Mouse (Mus musculus) liver, postnatal 0 days (tissue): Measurements from ENCODE around the gene Sgta. TPM values are rescaled to one million over a fixed set of nuclear protein-coding genes. Genes with fewer than 3 reads are reported as not detected.

ENCODE experiments used
- ATAC-seq: fragments of 200-750 bp; cut with Nextera tagmentation; 2 replicates; pipeline ENCODE4 v1.8.0; 2017; ENCODE audit warnings: mild to moderate bottlenecking, moderate library complexity
- DNase-seq: peaks from one replicate; pipeline ENCODE4 v3.0.0-alpha.2; 2016
- H3K27ac ChIP-seq: fragments of 300-500 bp; sonication (generic); 2 replicates; pipeline ENCODE4 v1.5.1; 2014; ENCODE audit warnings: antibody characterized with exemption, moderate library complexity, mild to moderate bottlenecking, low read depth
- H3K27me3 ChIP-seq: fragments of 300-500 bp; sonication (generic); 2 replicates; pipeline ENCODE4 v1.6.1; 2014; ENCODE audit warnings: low read length, control low read depth, mixed read lengths; ENCODE audit not compliant: insufficient read depth
- H3K36me3 ChIP-seq: fragments of 300-500 bp; sonication (generic); replicated peaks from 2 replicates; pipeline ENCODE4 v1.6.1; 2014; ENCODE audit warnings: mild to moderate bottlenecking, control low read depth, low read length, moderate library complexity, mixed read lengths; ENCODE audit not compliant: insufficient read depth
- H3K4me1 ChIP-seq: fragments of 300-500 bp; sonication (generic); 2 replicates; pipeline ENCODE4 v1.6.1; 2014; ENCODE audit warnings: antibody characterized with exemption, mild to moderate bottlenecking, control low read depth; ENCODE audit not compliant: insufficient read depth
- H3K4me2 ChIP-seq: fragments of 300-500 bp; sonication (generic); 2 replicates; pipeline ENCODE4 v1.6.1; 2014; ENCODE audit warnings: low read depth, mild to moderate bottlenecking, low read length, moderate library complexity, mixed read lengths
- H3K4me3 ChIP-seq: fragments of 300-500 bp; sonication (generic); 2 replicates; pipeline ENCODE4 v1.5.1; 2014; ENCODE audit warnings: low read depth, low read length
- H3K9ac ChIP-seq: fragments of 300-500 bp; sonication (generic); replicated peaks from 2 replicates; pipeline ENCODE4 v1.6.1; 2014; ENCODE audit warnings: mild to moderate bottlenecking, moderate library complexity
- H3K9me3 ChIP-seq: fragments of 300-500 bp; sonication (generic); 2 replicates; pipeline ENCODE4 v1.6.1; 2016; ENCODE audit warnings: mild to moderate bottlenecking, control low read depth, low read length, mixed read lengths
- CTCF ChIP-seq: sonication (generic); IDR thresholded peaks from 2 replicates; pipeline ENCODE4 v1.5.1; 2016; ENCODE audit warnings: antibody characterized with exemption, low read depth
- EP300 ChIP-seq: IDR thresholded peaks from 2 replicates; pipeline ENCODE4 v1.6.1; 2016; ENCODE audit warnings: antibody characterized with exemption, low read depth, mild to moderate bottlenecking
- WGBS: fragments of 180-500 bp; shearing (Covaris S2); extraction: QIAGEN DNeasy Blood & Tissue Kit; methylation state at CpG from one replicate; pipeline ENCODE4 v1.1.7; 2014; ENCODE audit not compliant: insufficient replicate concordance; 5-methylcytosine and 5-hydroxymethylcytosine counted together
- polyA plus RNA-seq: library from polyadenylated mRNA; unstranded; fragments of >200 nt; fragmentation: Nextera tagmentation; extraction: Ambion mirVana; gene quantifications from 2 replicates; pipeline ENCODE4 v1.2.1, GENCODE M21; 2015

Sgta gene
- polyA plus RNA-seq, 1 experiment from 2014 or later: 50.2 TPM

DNA sequence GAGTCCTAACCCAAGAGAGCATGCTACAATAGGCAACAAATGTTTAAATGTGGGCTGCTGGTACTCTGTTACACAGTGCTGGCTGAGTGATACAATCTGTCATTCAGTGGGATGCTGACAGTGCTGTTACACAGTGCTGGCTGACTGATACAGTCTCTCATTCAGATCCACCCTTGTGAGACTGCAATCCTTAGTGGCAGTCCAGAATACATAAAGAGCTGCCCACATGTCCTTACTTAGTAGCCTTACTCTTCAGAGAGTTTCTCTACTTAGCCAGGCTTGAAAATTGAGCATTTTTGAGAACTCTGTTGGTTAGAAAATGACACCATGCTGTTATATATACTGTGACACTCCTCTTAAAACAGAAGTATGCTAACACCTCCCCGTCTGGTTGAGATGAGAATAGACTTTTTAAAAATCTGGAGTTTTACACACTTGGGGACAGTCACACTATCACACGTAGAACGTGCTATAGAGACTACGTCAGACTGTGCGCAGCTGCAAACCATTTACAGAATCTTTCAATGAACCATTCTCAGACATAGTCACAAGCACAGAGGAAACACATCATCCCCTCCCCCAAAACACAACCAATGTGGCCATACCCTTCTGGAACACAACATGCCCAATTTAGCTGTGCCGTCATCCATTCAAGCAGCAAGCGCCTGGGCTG, 53.8 kb downstream of the Sgta start:
- DNase-seq: no peak

DNA sequence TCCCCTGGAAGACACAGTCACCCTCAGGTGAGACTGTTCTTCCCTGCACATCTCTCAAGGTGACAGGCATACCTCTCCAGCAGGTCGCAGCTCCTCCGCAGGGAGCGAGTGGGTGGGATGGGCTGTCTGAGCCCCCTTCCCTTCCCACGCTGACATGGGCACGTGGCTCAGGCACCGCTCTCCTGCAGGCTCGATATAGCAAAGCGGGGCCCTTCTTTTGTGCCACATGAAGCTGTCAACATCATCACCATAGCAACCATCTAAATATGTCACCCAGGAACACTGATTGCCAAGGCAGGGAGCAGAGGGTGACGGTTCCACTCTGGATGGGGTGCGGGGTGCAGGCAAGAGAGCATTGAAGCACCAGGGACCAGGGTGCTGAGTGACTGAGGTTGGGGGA, 58.8 kb downstream of the Sgta start:
- Histone ChIP-seq H3K36me3 (no peaks in the 10 kb centered on the region), H3K27me3 (no peaks in the 10 kb centered on the region), H3K27ac (no peak overlapping the region), H3K4me3 (no peak overlapping the region), H3K4me1 (peaks cover 7% of the 10 kb centered on the region; the same call in 1 of the 2 replicates), H3K9me3 (no peaks in the 10 kb centered on the region), H3K9ac (no peak overlapping the region), H3K4me2 (no peak overlapping the region)
- WGBS: 64% methylated on average over 10 of the region's 10 CpGs
- ATAC-seq (no peak), DNase-seq (no peak)
- TF ChIP-seq EP300 (no peak), CTCF (no peak)

More for the DNA sequence above, 53.8 kb downstream of the Sgta start:
- no peak overlapping the region for H3K4me3 ChIP-seq
- TF ChIP-seq CTCF (no peak), EP300 (no peak)
- H3K4me1 ChIP-seq: no peaks in the 10 kb centered on the region
- H3K9ac ChIP-seq: no peak overlapping the region
- WGBS: 89% methylated on average over 7 of the region's 7 CpGs
- ATAC-seq: no peak
- H3K36me3 ChIP-seq: no peaks in the 10 kb centered on the region
- no peak overlapping the region for H3K27ac ChIP-seq
- H3K4me2 ChIP-seq: no peak overlapping the region
- no peaks in the 10 kb centered on the region for H3K9me3 ChIP-seq
- H3K27me3 ChIP-seq: no peaks in the 10 kb centered on the region

DNA sequence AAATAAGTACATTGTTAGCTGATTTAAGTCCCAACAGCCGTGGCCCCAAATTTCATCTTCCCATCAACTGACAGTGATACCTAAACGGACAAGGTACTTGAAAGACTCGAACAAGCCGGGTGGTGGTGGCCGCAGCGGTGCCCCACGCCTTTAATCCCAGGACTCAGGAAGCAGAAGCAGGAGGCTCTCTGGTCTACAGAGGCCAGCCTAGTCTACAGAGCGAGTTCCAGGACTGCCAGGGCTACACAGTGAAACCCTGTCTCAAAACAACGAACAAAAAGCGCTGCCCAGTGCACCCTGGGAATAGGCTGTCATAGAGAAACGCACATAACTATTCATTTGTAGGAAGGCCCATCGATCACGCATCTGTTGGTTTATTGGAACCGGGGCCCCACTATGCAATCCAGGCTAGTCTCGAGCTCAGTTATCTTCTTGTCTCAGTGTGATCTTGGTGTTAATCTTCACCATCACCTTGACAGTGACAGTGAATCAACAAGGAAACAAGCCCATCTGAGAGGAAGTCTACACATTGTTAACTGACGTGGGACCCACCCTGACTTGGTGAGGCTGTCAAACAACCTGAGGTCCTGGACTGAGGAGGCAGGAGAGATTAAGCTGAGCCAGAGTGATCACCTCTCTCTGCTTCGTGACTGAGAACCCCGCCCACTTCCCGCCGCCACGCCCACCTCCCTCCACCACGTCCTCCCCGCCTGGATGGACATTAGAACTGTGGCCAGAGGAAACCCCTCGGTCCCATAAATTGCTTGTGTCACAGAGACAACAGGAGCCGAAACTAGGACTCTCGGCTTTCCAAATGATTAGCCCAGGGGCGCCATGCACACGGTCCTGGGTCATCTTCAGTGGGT, 59.6 kb downstream of the Sgta start:
- ATAC-seq (no peak), DNase-seq (no peak)
- H3K9me3 ChIP-seq: no peaks in the 10 kb centered on the region
- no peaks in the 10 kb centered on the region for H3K36me3 ChIP-seq
- H3K4me2 ChIP-seq: no peak overlapping the region
- no peak overlapping the region for H3K4me3 ChIP-seq
- WGBS: 34% methylated on average over 28 of the region's 28 CpGs
- H3K27ac ChIP-seq: no peak overlapping the region
- TF ChIP-seq EP300 (no peak), CTCF (no peak)
- H3K27me3 ChIP-seq: no peaks in the 10 kb centered on the region
- H3K4me1 ChIP-seq: peaks cover 7% of the 10 kb centered on the region; the same call in 1 of the 2 replicates
- H3K9ac ChIP-seq: no peak overlapping the region

DNA sequence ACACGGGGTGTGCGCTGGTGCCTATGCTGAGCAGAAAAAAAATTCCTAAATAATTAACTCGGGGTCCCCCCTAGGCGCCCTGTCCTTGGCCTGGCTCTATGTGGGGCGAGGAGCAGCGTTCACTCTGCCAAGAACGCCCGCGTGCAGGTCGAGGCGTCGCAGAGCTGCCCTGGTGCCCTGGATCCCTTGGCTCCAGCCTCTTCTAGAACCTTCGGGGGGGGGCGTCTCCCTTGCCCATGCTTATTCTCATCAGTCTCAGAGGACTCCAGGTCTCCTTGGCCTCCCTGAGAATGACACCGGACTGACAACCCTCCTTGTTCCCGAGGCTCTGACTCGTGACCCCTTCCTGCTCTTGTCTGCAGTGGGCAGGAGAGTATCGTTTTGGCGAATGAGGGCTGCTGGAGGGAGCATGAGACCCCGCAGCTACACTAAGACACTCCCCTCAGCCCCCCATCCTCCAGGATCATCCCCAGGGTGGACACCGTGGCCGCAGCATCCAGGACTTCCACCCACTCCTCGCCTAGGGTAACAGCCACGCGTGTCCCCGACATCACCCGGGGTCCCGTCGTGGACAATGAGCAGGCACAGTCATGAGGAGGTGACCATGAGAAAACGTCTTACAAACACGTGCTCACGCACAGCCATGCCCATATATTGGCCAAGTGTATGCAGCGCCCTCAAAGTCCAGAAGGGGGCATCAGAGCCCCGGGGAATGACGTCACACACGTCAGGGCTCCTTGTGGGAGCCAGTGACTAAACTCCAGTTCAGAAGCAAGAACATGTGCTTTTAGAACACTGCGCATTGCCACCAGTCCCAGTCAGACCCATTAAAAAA, 60.4 kb downstream of the Sgta start:
- 28% methylated on average over 37 of the region's 37 CpGs for WGBS
- Histone ChIP-seq H3K4me2 (no peak overlapping the region), H3K4me3 (no peak overlapping the region), H3K27me3 (peaks cover 4% of the 10 kb centered on the region), H3K36me3 (no peaks in the 10 kb centered on the region), H3K9me3 (no peaks in the 10 kb centered on the region), H3K27ac (no peak overlapping the region), H3K9ac (no peak overlapping the region), H3K4me1 (peaks cover 7% of the 10 kb centered on the region; the same call in 1 of the 2 replicates)
- TF ChIP-seq EP300 (no peak), CTCF (peak; percentile 93)
- ATAC-seq (peak; percentile 72), DNase-seq (peak; percentile 86)

DNA sequence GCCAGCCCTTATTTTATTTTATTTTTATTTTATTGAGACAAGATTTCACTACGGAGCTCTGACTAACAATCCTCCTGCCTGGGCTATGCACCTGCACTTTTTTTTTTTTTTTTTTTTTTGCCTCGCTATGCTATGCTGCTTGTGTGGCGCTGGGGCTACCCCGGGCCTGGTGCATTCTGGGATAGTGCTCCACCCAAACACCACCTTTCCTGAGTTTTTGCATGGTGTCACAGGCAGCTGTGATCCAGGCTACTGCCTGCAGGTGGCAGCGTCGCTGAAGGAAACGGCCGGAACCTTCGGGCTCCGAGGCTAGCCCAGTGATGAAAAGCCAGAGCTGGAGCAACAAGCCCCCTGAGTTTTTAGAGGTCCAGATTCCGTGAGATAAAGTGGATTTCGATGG, 61.2 kb downstream of the Sgta start:
- Histone ChIP-seq H3K9me3 (no peaks in the 10 kb centered on the region), H3K27ac (no peak overlapping the region), H3K4me1 (peaks cover 7% of the 10 kb centered on the region; the same call in 1 of the 2 replicates), H3K36me3 (no peaks in the 10 kb centered on the region), H3K4me3 (no peak overlapping the region), H3K4me2 (no peak overlapping the region), H3K9ac (no peak overlapping the region), H3K27me3 (peaks cover 5% of the 10 kb centered on the region)
- ATAC-seq (peak; percentile 24), DNase-seq (peak; percentile 71)
- TF ChIP-seq EP300 (no peak), CTCF (peak; percentile 75)
- WGBS: 6% methylated on average over 12 of the region's 12 CpGs

DNA sequence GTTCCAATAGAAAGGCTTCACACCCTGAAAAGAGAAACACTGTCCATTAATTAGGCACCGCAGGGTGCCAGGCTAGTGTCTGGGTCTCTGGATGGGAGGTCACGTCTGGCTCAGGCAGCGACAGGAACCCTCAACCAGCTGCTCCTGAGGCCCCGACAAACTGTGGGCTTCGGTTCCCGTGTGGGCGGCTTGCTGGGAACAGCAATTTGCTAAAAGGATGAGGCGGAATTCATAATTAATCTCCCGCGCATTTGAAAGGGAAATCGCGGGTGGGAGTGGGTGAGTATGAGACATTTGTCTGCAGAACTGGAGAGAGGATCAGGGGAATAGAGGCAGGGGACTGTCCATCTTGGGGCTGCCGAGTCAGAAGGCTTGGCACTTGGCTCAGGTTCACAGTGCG, 62.0 kb downstream of the Sgta start:
- Histone ChIP-seq H3K4me3 (no peak overlapping the region), H3K27me3 (peaks cover 7% of the 10 kb centered on the region), H3K27ac (no peak overlapping the region), H3K36me3 (no peaks in the 10 kb centered on the region), H3K9me3 (no peaks in the 10 kb centered on the region), H3K9ac (no peak overlapping the region), H3K4me1 (peaks cover 7% of the 10 kb centered on the region; the same call in 1 of the 2 replicates), H3K4me2 (no peak overlapping the region)
- no peak for TF ChIP-seq EP300
- no peak for TF ChIP-seq CTCF
- no peak for DNase-seq
- 47% methylated on average over 14 of the region's 14 CpGs for WGBS
- ATAC-seq: no peak
